Mouse (Mus musculus) olfactory bulb, adult 2 months (tissue): ENCODE results near the gene Wfdc8.

Source experiments
- CTCF ChIP-seq: fragments of 200-500 bp; IDR thresholded peaks from 2 replicates; pipeline ENCODE4 v1.5.1; 2012; ENCODE audit warnings: low read depth, mild to moderate bottlenecking, low read length, moderate library complexity; ENCODE audit not compliant: insufficient read depth
- POLR2A ChIP-seq: fragments of 200-500 bp; IDR thresholded peaks from 2 replicates; pipeline ENCODE4 v1.6.1; 2012; ENCODE audit warnings: mild to moderate bottlenecking, low read depth, low read length, moderate library complexity; ENCODE audit not compliant: insufficient read depth

DNA sequence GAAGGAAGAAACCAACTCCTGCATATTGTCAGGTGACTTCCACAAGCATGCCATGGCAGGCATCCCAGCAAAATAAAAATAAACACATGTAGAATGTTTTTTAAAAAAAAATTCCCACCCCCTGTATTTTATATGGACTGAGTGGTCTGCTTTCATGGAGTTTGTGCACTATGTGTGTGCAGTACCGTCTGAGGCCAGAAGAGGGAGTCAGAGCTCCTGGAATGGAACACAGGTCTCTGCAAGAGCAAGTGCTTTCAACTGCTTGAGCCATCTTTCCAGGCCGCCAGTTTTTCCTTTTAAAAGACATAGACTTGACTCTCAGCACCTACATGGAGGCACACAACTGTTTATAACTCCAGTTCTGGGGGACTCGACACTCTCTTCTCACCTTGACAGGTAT lies 9.9 kb downstream of the Wfdc8 start:
- no peak for TF ChIP-seq POLR2A
- no peak for TF ChIP-seq CTCF
